Mouse (Mus musculus) midbrain, embryonic 14.5 days (tissue): ENCODE data around the gene Gstp1. TPM values are rescaled to one million over a fixed set of nuclear protein-coding genes. Genes with fewer than 3 reads are reported as not detected.

Experiments
- ATAC-seq: fragments of 200-750 bp; cut with Nextera tagmentation; 2 replicates; pipeline ENCODE4 v1.8.0; 2017; ENCODE audit warnings: moderate number of reproducible peaks, moderate library complexity; ENCODE audit not compliant: low FRiP score, low TSS enrichment
- DNase-seq: peaks from one replicate; pipeline ENCODE4 v3.0.0-alpha.2; 2015
- H3K27ac ChIP-seq: fragments of 300-500 bp; sonication (generic); replicated peaks from 2 replicates; pipeline ENCODE4 v1.5.1; 2014; ENCODE audit warnings: mild to moderate bottlenecking, low read depth, low read length, moderate library complexity
- H3K27me3 ChIP-seq: fragments of 300-500 bp; sonication (generic); 2 replicates; pipeline ENCODE4 v1.6.1; 2014; ENCODE audit warnings: low read length, control low read depth, mixed read lengths; ENCODE audit not compliant: control insufficient read depth, insufficient read depth
- H3K36me3 ChIP-seq: fragments of 300-500 bp; sonication (generic); 2 replicates; pipeline ENCODE4 v1.6.1; 2014; ENCODE audit warnings: low read length, control low read depth; ENCODE audit not compliant: control insufficient read depth, insufficient read depth
- H3K4me1 ChIP-seq: fragments of 300-500 bp; sonication (generic); 2 replicates; pipeline ENCODE4 v1.6.1; 2014; ENCODE audit warnings: mild to moderate bottlenecking, antibody characterized with exemption, low read length, control low read depth; ENCODE audit not compliant: control insufficient read depth, insufficient read depth
- H3K4me2 ChIP-seq: fragments of 300-500 bp; sonication (generic); 2 replicates; pipeline ENCODE4 v1.6.1; 2014; ENCODE audit warnings: mild to moderate bottlenecking, low read length, moderate library complexity
- H3K4me3 ChIP-seq: fragments of 300-500 bp; sonication (generic); replicated peaks from 2 replicates; pipeline ENCODE4 v1.5.1; 2014; ENCODE audit warnings: low read depth, low read length
- H3K9ac ChIP-seq: fragments of 300-500 bp; sonication (generic); replicated peaks from 2 replicates; pipeline ENCODE4 v1.6.1; 2014; ENCODE audit warnings: mild to moderate bottlenecking, low read length, moderate library complexity
- H3K9me3 ChIP-seq: fragments of 300-500 bp; sonication (generic); 2 replicates; pipeline ENCODE4 v1.6.1; 2016; ENCODE audit warnings: low read length, control low read depth, mixed read lengths; ENCODE audit not compliant: control insufficient read depth
- WGBS: fragments of 180-500 bp; shearing (Covaris S2); extraction: QIAGEN DNeasy Blood & Tissue Kit; methylation state at CpG from one replicate; pipeline ENCODE4 v1.1.7; 2014; 5-methylcytosine and 5-hydroxymethylcytosine counted together
- polyA plus RNA-seq: library from polyadenylated mRNA; unstranded; fragments of >200 nt; fragmentation: Nextera tagmentation; extraction: Ambion mirVana; gene quantifications from 2 replicates; pipeline ENCODE4 v1.2.1, GENCODE M21; 2014

Gstp1 gene
- polyA plus RNA-seq, 1 experiment from 2014 or later = 397 TPM

DNA sequence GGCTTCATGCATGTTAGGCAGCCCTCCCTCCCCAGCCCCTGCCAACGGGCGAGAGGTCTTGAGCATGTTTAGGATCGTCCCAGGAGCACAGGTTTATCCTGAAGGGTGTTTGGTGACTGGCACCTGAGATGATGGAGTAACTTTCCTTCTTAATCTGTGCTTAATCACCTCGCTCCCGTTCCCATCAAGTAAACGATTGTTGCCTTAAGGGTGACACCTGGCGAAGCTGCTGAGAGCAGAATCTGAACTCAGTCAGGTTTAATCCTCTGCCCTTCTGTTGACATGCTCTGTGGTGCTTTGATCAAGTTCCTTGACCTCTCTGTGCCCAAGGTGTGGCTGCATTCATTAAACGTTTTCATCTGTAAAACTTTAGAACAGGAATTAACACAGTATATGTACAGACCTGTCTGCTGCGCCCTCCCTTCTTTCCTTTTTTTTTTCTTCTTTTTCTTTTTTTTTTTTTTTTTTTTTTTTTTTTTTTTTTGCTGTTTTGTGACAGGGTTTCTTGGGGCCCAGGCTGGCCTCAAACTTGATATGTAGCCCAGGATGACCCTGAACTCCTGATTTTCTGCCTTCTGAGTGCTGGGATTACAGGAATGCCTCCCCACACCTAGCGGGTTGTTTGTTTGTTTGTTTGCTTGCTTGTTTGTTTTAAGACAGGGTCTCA, 19.7 kb downstream of the Gstp1 start:
- Histone ChIP-seq H3K27ac (no peak overlapping the region), H3K4me1 (no peaks in the 10 kb centered on the region), H3K9me3 (no peaks in the 10 kb centered on the region), H3K36me3 (no peaks in the 10 kb centered on the region), H3K9ac (no peak overlapping the region), H3K4me3 (no peak overlapping the region), H3K27me3 (no peaks in the 10 kb centered on the region), H3K4me2 (no peak overlapping the region)
- no peak for DNase-seq
- ATAC-seq = no peak
- 65% methylated on average over 10 of the region's 10 CpGs for WGBS

DNA sequence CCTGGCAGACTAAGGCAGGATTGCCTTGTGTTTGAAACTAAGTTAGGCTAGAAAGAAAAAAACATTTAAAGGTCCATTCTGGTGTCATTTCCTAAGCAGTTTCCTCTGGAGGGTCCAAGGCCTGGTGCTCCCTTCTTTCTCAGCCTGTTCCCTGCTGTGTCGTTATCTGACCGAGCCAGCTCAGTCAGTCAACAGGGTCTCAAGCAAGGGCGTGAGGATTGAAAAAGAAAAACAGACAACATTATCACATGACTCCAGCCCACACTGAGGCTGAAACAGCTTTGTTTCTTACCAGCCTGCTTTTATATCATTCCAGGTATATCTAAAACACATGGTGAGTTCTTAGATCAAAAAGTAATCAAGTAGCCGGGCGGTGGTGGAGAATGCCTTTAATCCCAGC, 22.1 kb downstream of the Gstp1 start:
- H3K27me3 ChIP-seq = no peaks in the 10 kb centered on the region
- no peak overlapping the region for H3K9ac ChIP-seq
- DNase-seq = no peak
- no peaks in the 10 kb centered on the region for H3K9me3 ChIP-seq
- no peak overlapping the region for H3K4me2 ChIP-seq
- H3K36me3 ChIP-seq = peaks cover 5% of the 10 kb centered on the region; the same call in 1 of the 2 replicates
- H3K4me3 ChIP-seq = no peak overlapping the region
- no peak overlapping the region for H3K27ac ChIP-seq
- 73% methylated on average over 5 of the region's 5 CpGs for WGBS
- no peak for ATAC-seq
- H3K4me1 ChIP-seq = peaks cover 9% of the 10 kb centered on the region

DNA sequence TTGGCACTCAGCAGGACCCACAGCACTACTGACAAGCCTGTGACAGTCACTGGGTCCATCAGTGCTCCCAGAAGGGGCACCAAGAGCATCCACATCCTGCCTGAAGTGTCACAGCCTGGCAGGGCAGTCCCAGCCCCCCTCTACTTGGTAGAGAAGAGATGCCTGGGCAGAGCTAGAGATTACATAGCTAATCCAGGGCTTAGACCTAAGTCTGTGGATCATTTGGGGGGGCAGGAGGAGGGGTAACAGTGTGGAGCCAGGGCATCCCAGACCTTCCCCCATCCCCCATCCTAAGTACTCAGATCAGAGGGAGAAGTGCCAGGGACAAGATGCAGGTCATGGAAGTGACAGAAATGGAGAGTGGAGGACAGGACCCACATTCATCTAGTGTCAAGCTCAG, 23.0 kb downstream of the Gstp1 start:
- no peak for DNase-seq
- Histone ChIP-seq H3K4me1 (peaks cover 9% of the 10 kb centered on the region), H3K9ac (no peak overlapping the region), H3K27me3 (no peaks in the 10 kb centered on the region), H3K36me3 (peaks cover 12% of the 10 kb centered on the region), H3K9me3 (no peaks in the 10 kb centered on the region), H3K4me3 (no peak overlapping the region), H3K4me2 (no peak overlapping the region), H3K27ac (no peak overlapping the region)
- ATAC-seq = no peak

DNA sequence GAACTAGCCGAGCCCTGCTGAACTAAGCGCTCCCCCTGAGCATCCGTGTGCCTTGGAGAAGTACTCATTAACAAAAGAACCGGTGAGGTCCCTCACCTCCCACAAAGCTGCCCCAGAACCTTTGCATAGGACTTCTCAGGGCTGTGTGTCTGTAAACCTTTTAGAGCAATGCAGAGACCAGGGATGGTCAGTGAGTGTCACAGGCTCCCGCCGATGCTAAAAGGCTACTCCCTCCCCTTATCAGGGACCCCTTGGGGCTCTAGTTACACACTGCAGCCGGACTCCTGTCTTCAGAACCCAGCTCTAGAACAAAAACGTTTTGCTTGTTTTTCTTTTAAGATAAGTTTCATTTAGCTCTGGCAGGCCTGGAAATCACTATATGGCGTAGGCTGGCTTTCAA, 24.7 kb downstream of the Gstp1 start:
- peak overlapping the region; percentile 43 for H3K4me2 ChIP-seq
- peaks cover 29% of the 10 kb centered on the region for H3K36me3 ChIP-seq
- WGBS = 26% methylated on average over 9 of the region's 9 CpGs
- no peaks in the 10 kb centered on the region for H3K27me3 ChIP-seq
- H3K9me3 ChIP-seq = no peaks in the 10 kb centered on the region
- DNase-seq (no peak), ATAC-seq (peak; percentile 34; the same call in 1 of the 2 replicates)
- H3K27ac ChIP-seq = no peak overlapping the region
- H3K4me3 ChIP-seq = peak overlapping the region; percentile 82
- peaks cover 9% of the 10 kb centered on the region for H3K4me1 ChIP-seq
- H3K9ac ChIP-seq = no peak overlapping the region

DNA sequence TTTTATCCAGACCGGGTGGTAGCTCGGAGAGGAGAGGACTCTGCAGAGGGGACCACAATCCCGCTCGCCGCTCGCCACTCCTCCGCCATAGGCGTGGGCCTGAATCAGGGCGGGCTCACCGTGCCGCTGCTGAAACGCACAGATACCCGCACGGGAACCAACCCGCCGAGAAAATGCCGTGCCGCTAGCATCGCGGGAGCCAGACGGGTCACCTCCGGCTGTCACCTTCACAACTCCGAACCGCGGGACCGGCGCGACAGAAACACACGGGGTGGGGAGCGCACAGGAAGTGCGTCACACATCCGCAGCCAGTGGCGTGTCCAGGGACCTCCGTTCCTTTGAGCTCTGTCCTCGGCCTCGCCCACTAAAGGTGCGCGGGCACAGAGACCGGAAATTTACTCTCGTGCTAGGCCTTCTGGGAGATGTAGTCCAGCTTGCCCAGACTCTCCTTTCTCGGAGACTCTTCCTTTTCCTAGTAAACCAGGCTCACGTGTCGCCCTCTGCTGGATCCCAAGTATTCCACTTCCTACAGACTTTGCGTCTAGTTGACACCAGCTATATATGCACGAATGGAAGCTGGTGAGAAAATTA, 25.3 kb downstream of the Gstp1 start, which contains the start of gene Ndufv1:
Gene Ndufv1 (minus strand): TSS at position 375 of the 591 bp plus-strand sequence.
- DNase-seq (peak; percentile 99), ATAC-seq (peak; percentile 99)
- Histone ChIP-seq H3K27me3 (no peaks in the 10 kb centered on the region), H3K4me2 (peak within 1 kb of the TSS; percentile 75), H3K27ac (peak within 1 kb of the TSS; percentile 73), H3K9ac (peak within 1 kb of the TSS; percentile 74), H3K36me3 (peaks cover 34% of the 10 kb centered on the region), H3K4me1 (peaks cover 9% of the 10 kb centered on the region), H3K4me3 (peak within 1 kb of the TSS; percentile 82), H3K9me3 (no peaks in the 10 kb centered on the region)
- under 1% methylated on average over 45 of the region's 45 CpGs for WGBS

DNA sequence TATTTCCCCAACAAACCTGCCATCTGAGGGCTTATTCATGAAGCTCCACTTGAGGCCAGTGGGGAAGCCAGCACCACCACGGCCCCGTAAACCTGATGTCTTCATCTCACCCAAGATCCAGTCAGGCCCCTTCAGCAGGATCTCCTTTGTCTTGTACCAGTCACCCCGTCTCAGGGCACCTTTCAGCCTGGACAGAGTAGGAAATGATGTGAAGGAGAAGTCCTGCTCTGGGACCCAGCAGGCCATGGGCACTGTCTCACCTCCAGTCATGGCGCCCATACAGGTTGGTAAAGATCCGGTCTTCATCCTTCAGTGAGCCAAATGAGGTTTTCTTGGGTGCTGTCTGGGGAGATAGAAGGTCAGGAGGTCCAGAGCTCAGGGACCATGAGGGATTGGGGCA, 26.7 kb downstream of the Gstp1 start:
- no peaks in the 10 kb centered on the region for H3K9me3 ChIP-seq
- no peak overlapping the region for H3K9ac ChIP-seq
- H3K4me2 ChIP-seq = peak overlapping the region; percentile 75; the same call in 1 of the 2 replicates
- peaks cover 9% of the 10 kb centered on the region for H3K4me1 ChIP-seq
- 93% methylated on average over 5 of the region's 5 CpGs for WGBS
- no peak overlapping the region for H3K4me3 ChIP-seq
- DNase-seq = no peak
- H3K27ac ChIP-seq = no peak overlapping the region
- H3K36me3 ChIP-seq = peaks cover 49% of the 10 kb centered on the region
- ATAC-seq = no peak
- H3K27me3 ChIP-seq = no peaks in the 10 kb centered on the region

DNA sequence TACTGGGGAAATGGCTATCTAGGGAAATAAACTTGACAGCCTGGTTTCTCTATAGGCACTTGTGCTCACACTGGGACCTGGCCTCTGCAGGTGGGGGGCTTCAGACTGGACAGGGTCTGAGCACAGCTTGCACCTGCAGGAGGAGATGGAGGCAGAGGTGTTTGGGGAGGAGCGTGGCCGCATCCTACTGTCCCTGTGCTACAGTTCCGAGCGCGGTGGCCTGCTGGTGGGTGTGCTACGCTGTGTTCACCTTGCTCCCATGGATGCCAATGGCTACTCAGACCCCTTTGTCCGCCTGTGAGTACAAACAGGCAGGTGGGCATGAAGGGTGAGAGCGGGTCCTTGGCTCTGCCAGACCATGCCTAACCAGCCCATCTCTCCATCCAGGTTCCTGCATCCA, 31.8 kb downstream of the Gstp1 start:
- peaks cover 57% of the 10 kb centered on the region for H3K36me3 ChIP-seq
- no peak overlapping the region for H3K9ac ChIP-seq
- no peak for ATAC-seq
- WGBS = 95% methylated on average over 8 of the region's 8 CpGs
- no peak overlapping the region for H3K4me3 ChIP-seq
- no peak for DNase-seq
- H3K4me2 ChIP-seq = no peak overlapping the region
- no peaks in the 10 kb centered on the region for H3K9me3 ChIP-seq
- no peak overlapping the region for H3K27ac ChIP-seq
- H3K27me3 ChIP-seq = no peaks in the 10 kb centered on the region
- peaks cover 10% of the 10 kb centered on the region for H3K4me1 ChIP-seq

DNA sequence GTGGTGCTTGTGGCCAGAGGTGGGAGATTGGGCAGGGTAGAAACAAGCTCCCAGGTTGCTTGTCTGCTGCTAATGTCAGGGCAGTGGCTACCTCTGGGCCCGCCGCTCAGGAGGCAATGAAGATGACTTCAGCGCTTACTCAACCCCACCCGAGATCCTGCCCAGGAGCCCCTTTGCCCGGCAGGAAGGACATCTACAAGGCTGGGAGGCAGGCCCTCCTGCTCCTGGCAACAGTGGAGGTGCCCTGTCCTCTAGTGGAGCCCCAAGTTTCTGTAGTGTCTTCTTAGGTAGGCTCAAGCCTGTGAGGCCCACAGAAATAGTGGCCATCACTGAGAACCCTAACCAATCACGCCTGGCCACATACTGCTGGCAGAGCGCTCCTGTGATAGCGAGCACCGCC, 32.7 kb downstream of the Gstp1 start:
- Histone ChIP-seq H3K27ac (no peak overlapping the region), H3K4me3 (no peak overlapping the region), H3K9me3 (no peaks in the 10 kb centered on the region), H3K4me1 (peaks cover 13% of the 10 kb centered on the region), H3K36me3 (peaks cover 50% of the 10 kb centered on the region), H3K9ac (no peak overlapping the region), H3K4me2 (no peak overlapping the region), H3K27me3 (no peaks in the 10 kb centered on the region)
- DNase-seq (no peak), ATAC-seq (no peak)
- 90% methylated on average over 9 of the region's 9 CpGs for WGBS

DNA sequence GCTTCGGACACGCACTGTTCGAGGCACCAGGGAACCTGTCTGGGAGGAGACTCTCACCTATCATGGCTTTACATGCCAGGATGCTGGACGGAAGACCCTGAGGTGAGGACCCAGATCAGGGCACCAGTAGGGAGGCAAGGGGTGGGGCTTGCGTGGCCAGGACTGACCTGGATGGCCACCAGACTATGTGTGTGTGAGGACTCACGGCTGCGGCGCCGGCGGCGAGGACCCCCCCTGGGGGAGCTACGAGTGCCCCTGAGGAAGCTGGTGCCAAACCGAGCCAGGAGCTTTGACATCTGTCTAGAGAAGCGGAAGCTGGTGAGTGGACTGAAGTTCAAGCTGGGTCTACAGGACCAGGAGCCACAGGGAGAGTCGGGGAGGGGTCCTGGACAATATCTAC, 33.5 kb downstream of the Gstp1 start:
- no peak overlapping the region for H3K27ac ChIP-seq
- ATAC-seq = no peak
- H3K9me3 ChIP-seq = no peaks in the 10 kb centered on the region
- WGBS = 87% methylated on average over 15 of the region's 15 CpGs
- no peak for DNase-seq
- no peak overlapping the region for H3K4me3 ChIP-seq
- peaks cover 43% of the 10 kb centered on the region for H3K36me3 ChIP-seq
- no peak overlapping the region for H3K9ac ChIP-seq
- H3K27me3 ChIP-seq = no peaks in the 10 kb centered on the region
- peaks cover 16% of the 10 kb centered on the region for H3K4me1 ChIP-seq
- no peak overlapping the region for H3K4me2 ChIP-seq
